Mouse (Mus musculus) limb, embryonic 14.5 days (tissue): ENCODE measurements around the gene Phf6. TPM values are rescaled to one million over a fixed set of nuclear protein-coding genes. Genes with fewer than 3 reads are reported as not detected.

Experiments
- ATAC-seq: fragments of 200-750 bp; cut with Nextera tagmentation; 2 replicates; pipeline ENCODE4 v1.8.0; 2017; ENCODE audit warnings: low read depth, moderate number of reproducible peaks, moderate TSS enrichment; ENCODE audit not compliant: low FRiP score
- DNase-seq: peaks from one replicate; pipeline ENCODE4 v3.0.0-alpha.2; 2015; ENCODE audit warnings: low spot score
- H3K27ac ChIP-seq: fragments of 300-500 bp; sonication (generic); replicated peaks from 2 replicates; pipeline ENCODE4 v1.5.1; 2014; ENCODE audit warnings: low read depth, mild to moderate bottlenecking, low read length, moderate library complexity, mixed read lengths
- H3K27me3 ChIP-seq: fragments of 300-500 bp; sonication (generic); 2 replicates; pipeline ENCODE4 v1.6.1; 2014; ENCODE audit warnings: low read length, mixed read lengths; ENCODE audit not compliant: control insufficient read depth, insufficient read depth
- H3K36me3 ChIP-seq: fragments of 300-500 bp; sonication (generic); 2 replicates; pipeline ENCODE4 v1.6.1; 2014; ENCODE audit warnings: mild to moderate bottlenecking, low read length, moderate library complexity, mixed read lengths; ENCODE audit not compliant: control insufficient read depth, insufficient read depth
- H3K4me1 ChIP-seq: fragments of 300-500 bp; sonication (generic); 2 replicates; pipeline ENCODE4 v1.6.1; 2014; ENCODE audit warnings: antibody characterized with exemption, low read length, mixed read lengths; ENCODE audit not compliant: control insufficient read depth, insufficient read depth
- H3K4me2 ChIP-seq: fragments of 300-500 bp; sonication (generic); replicated peaks from 2 replicates; pipeline ENCODE4 v1.6.1; 2014; ENCODE audit warnings: low read depth, mild to moderate bottlenecking, low read length, moderate library complexity; ENCODE audit not compliant: severe bottlenecking
- H3K4me3 ChIP-seq: fragments of 300-500 bp; sonication (generic); replicated peaks from 2 replicates; pipeline ENCODE4 v1.5.1; 2014; ENCODE audit warnings: low read length
- H3K9ac ChIP-seq: fragments of 300-500 bp; sonication (generic); 2 replicates; pipeline ENCODE4 v1.6.1; 2014; ENCODE audit warnings: mild to moderate bottlenecking, low read depth, low read length, moderate library complexity; ENCODE audit not compliant: severe bottlenecking
- H3K9me3 ChIP-seq: fragments of 300-500 bp; sonication (generic); 2 replicates; pipeline ENCODE4 v1.6.1; 2016; ENCODE audit warnings: low read length; ENCODE audit not compliant: control insufficient read depth
- POLR2A ChIP-seq: fragments of 200-500 bp; IDR thresholded peaks from 2 replicates; pipeline ENCODE4 v1.8.0; 2012; ENCODE audit warnings: inconsistent platforms, mild to moderate bottlenecking, moderate library complexity, borderline replicate concordance; ENCODE audit not compliant: insufficient read depth, insufficient read length; ENCODE audit errors: extremely low read depth
- WGBS: fragments of 180-500 bp; shearing (Covaris S2); extraction: QIAGEN DNeasy Blood & Tissue Kit; methylation state at CpG from one replicate; pipeline ENCODE4 v1.1.7; 2014; 5-methylcytosine and 5-hydroxymethylcytosine counted together
- polyA plus RNA-seq, 2 experiments: library from polyadenylated mRNA; depleted of rRNA in 1 of 2; stranded (reverse) in 1 of 2; unstranded in 1 of 2; fragments of >200 nt; fragmentation: Nextera tagmentation in 1 of 2; extraction: Ambion mirVana in 1 of 2; gene quantifications; 2 replicates each; pipeline versions ENCODE4 v1.2.1 to v1.2.3; 2012 to 2014

The Phf6 gene
- polyA plus RNA-seq, 2 experiments: 26.1 to 40.3 TPM

- Histone ChIP-seq H3K4me2 (no peak overlapping the region), H3K27ac (no peak overlapping the region), H3K36me3 (no peaks in the 10 kb centered on the region), H3K4me3 (no peak overlapping the region), H3K9me3 (no peaks in the 10 kb centered on the region), H3K27me3 (no peaks in the 10 kb centered on the region), H3K9ac (no peak overlapping the region), H3K4me1 (no peaks in the 10 kb centered on the region)
- ATAC-seq: no peak
- TF ChIP-seq POLR2A: no peak
- DNase-seq: no peak
- 70% methylated on average over 5 of the region's 5 CpGs for WGBS
These were observed 18.1 kb downstream of the Phf6 start for GRCm38 (mm10) chrX:52930191-52930590.

GRCm38 (mm10) chrX:52932161-52932560 is 20.1 kb downstream of the Phf6 start:
- TF ChIP-seq POLR2A: no peak
- Histone ChIP-seq H3K36me3 (no peaks in the 10 kb centered on the region; the same call in 1 of the 2 replicates), H3K9me3 (no peaks in the 10 kb centered on the region), H3K4me2 (no peak overlapping the region), H3K4me3 (no peak overlapping the region), H3K4me1 (no peaks in the 10 kb centered on the region), H3K27me3 (no peaks in the 10 kb centered on the region), H3K27ac (no peak overlapping the region), H3K9ac (no peak overlapping the region)
- WGBS: 73% methylated on average over 1 of the region's 1 CpGs
- DNase-seq (no peak), ATAC-seq (no peak)

- Histone ChIP-seq H3K9ac (no peak overlapping the region), H3K36me3 (peaks cover 6% of the 10 kb centered on the region; the same call in 1 of the 2 replicates), H3K4me2 (no peak overlapping the region), H3K9me3 (no peaks in the 10 kb centered on the region), H3K27ac (no peak overlapping the region), H3K4me1 (no peaks in the 10 kb centered on the region), H3K4me3 (no peak overlapping the region), H3K27me3 (no peaks in the 10 kb centered on the region)
- TF ChIP-seq POLR2A: no peak
- no peak for ATAC-seq
- peak; percentile 15 for DNase-seq
- 55% methylated on average over 2 of the region's 2 CpGs for WGBS
These were observed 22.4 kb downstream of the Phf6 start for GRCm38 (mm10) chrX:52934496-52934895.

- Histone ChIP-seq H3K36me3 (peaks cover 18% of the 10 kb centered on the region), H3K4me2 (no peak overlapping the region), H3K27ac (no peak overlapping the region), H3K27me3 (no peaks in the 10 kb centered on the region), H3K9ac (no peak overlapping the region), H3K4me3 (no peak overlapping the region), H3K9me3 (no peaks in the 10 kb centered on the region), H3K4me1 (no peaks in the 10 kb centered on the region)
- no peak for TF ChIP-seq POLR2A
- 89% methylated on average over 5 of the region's 5 CpGs for WGBS
- DNase-seq: no peak
- ATAC-seq: no peak
These were observed 33.4 kb downstream of the Phf6 start for GRCm38 (mm10) chrX:52945509-52945908.

GRCm38 (mm10) chrX:52949713-52950112 is 37.6 kb downstream of the Phf6 start:
- TF ChIP-seq POLR2A: no peak

GRCm38 (mm10) chrX:52956942-52957341 is 44.9 kb downstream of the Phf6 start:
- no peak overlapping the region for H3K9ac ChIP-seq
- no peak overlapping the region for H3K4me3 ChIP-seq
- DNase-seq: no peak
- 90% methylated on average over 4 of the region's 4 CpGs for WGBS
- peaks cover 8% of the 10 kb centered on the region for H3K36me3 ChIP-seq
- no peaks in the 10 kb centered on the region for H3K27me3 ChIP-seq
- no peak for TF ChIP-seq POLR2A
- H3K9me3 ChIP-seq: no peaks in the 10 kb centered on the region
- no peak overlapping the region for H3K4me2 ChIP-seq
- H3K27ac ChIP-seq: no peak overlapping the region
- ATAC-seq: no peak
- H3K4me1 ChIP-seq: no peaks in the 10 kb centered on the region

More at GRCm38 (mm10) chrX:52949713-52950112, 37.6 kb downstream of the Phf6 start:
- Histone ChIP-seq H3K4me3 (no peak overlapping the region), H3K9ac (no peak overlapping the region), H3K27ac (no peak overlapping the region), H3K4me1 (no peaks in the 10 kb centered on the region), H3K27me3 (no peaks in the 10 kb centered on the region), H3K4me2 (no peak overlapping the region), H3K36me3 (peaks cover 24% of the 10 kb centered on the region), H3K9me3 (no peaks in the 10 kb centered on the region)
- 69% methylated on average over 2 of the region's 2 CpGs for WGBS
- ATAC-seq (no peak), DNase-seq (peak; percentile 12)
